Mouse (Mus musculus): ENCODE results near the gene Rims3.
A peak's percentile ranks its signal among the peaks of the same experiment; 100 is the strongest.

Rims3 gene

GRCm38 (mm10) chr4:120893656-120894401, 39.2 kb downstream of the Rims3 start:
- no peak for DNase-seq (ENCODE audit: low spot score)

GRCm38 (mm10) chr4:120894584-120894983, 40.0 kb downstream of the Rims3 start:
- no peak for DNase-seq (ENCODE audit: low spot score)

- no peak for DNase-seq (ENCODE audit: low spot score)
These were observed 40.6 kb downstream of the Rims3 start for GRCm38 (mm10) chr4:120895226-120895625.

- no peak for DNase-seq (ENCODE audit: low spot score)
These were observed 41.4 kb downstream of the Rims3 start for GRCm38 (mm10) chr4:120895810-120896584.

GRCm38 (mm10) chr4:120904533-120904932, 49.9 kb downstream of the Rims3 start:
- no peak for DNase-seq (ENCODE audit: low spot score)

DNA sequence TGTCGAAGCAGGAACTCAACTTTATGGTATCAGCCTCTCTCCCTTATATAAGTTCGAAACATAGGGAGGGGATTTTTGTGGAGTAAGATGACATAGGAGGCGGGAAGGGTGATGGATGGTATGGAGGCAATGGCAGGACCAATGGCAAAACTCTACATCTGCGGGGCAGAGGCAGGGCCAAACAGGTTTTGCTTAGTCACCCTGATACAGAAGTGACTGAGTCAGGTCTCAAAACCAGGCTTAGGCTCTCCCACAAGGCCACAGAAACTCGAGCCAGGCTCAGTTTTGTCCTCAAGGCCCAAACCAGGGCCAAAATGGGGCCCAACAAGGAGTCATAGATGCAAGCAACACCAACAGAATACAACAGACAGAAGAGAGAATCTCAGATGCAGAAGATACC, 51.0 kb downstream of the Rims3 start:
- no peak for DNase-seq (ENCODE audit: low spot score)

DNA sequence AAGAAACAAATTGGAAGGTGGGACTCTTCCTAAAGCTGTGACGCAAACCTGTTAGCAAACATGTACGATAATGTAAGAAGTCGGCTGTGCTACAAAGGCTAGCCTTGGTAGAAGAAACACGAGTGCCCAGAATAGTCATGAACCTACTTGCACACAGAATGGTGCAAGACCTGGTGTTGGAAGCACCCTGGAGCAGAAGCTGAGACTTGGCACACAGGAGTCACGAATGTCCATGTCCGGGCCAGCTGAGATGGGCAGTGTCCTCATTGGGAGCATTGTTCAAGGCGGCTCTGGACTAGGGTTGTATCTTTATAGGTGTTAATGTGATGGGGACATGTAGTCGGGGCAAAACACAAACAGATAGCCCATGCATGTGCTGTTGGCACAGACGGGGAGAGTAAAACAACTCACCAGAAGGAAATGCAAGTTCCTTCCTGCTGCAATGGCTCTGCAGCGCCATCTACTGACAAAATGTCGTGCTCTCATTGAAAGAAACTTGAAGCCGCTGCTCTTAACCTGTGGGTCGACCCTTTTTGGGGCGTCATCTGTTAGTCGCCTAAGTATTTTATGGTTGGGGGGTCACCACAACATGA, 55.0 kb downstream of the Rims3 start:
- DNase-seq (ENCODE audit: low spot score), result peak; percentile 72

DNA sequence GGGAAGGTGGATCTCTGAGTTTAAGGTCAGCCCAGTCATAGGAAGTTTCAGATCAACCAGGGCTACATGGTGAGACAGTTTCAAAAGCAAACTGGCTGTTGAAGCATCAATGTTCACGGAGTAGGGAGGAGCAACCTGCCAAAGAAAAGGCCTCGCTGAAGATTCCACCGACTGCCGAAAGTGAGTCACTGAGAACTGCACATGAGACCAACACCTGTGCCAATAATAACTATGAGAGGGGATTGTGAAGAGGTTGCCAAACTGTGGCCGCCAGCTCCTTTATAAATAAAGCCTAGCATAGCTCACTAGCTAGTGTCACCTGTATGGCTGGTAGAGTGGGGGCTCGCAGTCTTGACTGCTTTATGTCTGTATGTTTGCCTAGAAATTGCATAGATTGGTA, 56.5 kb downstream of the Rims3 start:
- no peak for DNase-seq (ENCODE audit: low spot score)

DNA sequence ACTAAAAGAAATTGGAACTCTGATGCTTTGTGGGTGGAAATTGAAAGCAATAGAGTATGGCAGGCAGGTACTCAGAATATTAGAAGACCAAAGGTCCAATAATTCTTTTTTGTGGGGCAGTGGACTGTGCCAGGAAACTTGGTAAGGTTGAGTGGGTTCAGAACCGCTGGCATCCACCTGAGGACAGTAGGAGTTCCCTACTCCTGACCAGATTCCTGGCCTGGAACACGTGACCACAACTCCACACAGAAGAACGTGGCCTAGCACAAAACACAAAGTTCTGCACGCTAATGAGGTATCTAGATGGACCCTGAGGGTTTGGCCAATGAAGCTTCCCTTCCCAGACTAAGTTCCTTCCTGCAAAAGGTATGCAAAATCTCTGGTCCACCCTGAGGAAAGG, 58.2 kb downstream of the Rims3 start:
- DNase-seq (ENCODE audit: low spot score), result no peak

DNA sequence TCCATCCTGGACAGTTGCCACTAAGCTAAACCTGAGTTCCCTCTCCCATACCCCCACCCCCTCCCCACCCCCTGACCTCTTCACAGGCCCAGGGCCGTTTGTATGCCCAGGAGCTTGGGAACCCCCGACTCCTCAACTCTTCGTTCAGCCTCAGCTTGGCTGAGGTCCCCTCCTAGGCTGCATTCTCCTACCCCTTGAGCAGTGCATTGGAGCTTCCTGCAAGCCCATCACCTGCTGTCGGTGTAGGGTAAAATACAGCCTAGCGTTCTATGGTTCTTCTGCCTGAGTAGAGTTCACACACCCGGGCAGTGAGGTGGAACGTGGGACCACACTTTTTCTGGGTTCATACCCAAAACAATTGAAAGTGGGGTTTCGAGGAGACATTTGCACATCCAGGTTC, 58.8 kb downstream of the Rims3 start:
- no peak for DNase-seq (ENCODE audit: low spot score)

DNA sequence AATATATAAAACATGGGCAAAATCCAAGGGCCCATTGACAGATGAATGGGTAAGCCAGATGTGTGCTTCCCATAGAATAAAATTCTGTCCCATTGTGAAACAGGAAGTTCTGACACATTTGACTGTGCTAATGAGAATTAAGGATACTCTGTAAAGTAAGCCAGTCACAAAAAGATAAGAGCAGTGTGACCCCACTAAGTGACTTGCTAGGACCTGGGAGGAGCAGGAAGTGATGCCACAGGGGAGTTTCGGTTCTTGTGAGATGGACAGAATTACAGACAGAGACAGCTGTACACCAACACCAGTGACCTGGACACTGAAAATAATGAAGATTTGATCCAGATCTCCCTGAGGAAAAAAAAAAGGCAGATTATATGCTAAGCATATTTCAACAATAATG, 59.2 kb downstream of the Rims3 start:
- DNase-seq (ENCODE audit: low spot score), result no peak

DNA sequence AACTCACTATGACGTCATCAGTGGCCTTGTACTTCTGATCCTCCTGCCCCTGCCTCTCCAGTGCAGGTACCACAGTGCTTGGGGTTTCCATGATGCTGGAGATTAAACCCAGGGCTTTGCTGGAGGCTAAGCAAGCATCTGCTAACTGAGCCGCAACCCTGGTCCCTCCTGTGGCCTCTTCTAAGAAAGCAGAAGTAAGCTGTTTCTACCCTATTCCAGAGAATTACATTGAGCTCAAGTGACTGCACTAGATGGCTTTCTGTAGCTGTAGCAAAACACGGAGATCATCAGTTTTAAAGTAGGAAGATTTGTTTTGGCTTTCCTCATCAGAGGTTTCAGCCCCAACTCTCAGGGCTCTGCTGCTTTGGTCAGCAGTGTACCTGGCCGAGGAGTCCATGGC, 59.9 kb downstream of the Rims3 start:
- no peak for DNase-seq (ENCODE audit: low spot score)

DNA sequence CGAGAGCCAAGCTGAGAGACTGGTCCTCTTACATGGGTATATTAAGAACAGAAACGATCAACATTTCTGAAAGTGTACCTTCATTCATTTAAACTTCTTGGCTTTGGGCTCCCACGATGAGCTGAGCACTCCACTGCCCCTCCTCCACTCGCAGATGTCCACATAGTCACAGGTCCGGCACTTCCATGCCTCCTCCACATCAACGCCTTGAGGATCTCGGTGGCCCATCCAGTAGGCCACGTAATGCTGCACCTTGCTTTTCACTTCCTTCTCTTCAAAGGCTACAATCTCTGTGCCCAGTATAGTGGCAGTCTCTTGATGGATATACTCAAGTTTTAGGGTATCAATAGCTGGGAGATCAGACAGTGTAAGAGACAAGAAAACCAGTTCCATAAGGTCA, 66.8 kb downstream of the Rims3 start:
- no peak for DNase-seq (ENCODE audit: low spot score)

- DNase-seq (ENCODE audit: low spot score), result peak; percentile 96
These were observed 70.1 kb downstream of the Rims3 start, which contains the start of gene Exo5 for GRCm38 (mm10) chr4:120924554-120925299. Gene Exo5, minus strand, starts transcription at chr4:120925017.

DNA sequence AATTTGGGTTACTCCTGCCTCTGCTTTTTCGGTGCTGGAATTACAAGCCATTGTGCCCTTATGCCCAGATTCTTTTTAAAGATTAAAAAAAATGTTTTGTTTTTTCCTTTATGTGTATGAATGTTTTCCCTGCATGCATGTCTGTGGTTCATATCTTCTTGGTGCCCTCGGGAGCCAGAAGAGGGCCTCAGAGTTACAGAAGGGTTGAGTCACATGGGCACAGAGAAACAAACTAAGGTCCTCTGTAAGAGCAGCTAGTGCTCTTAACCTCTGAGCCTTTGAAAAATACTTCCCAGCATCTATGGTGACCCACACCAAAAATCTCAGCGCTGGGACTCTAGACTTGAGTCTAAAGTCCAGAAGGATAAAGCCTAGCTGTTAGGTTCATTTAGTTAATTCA, 70.8 kb downstream of the Rims3 start:
- no peak for DNase-seq (ENCODE audit: low spot score)

DNA sequence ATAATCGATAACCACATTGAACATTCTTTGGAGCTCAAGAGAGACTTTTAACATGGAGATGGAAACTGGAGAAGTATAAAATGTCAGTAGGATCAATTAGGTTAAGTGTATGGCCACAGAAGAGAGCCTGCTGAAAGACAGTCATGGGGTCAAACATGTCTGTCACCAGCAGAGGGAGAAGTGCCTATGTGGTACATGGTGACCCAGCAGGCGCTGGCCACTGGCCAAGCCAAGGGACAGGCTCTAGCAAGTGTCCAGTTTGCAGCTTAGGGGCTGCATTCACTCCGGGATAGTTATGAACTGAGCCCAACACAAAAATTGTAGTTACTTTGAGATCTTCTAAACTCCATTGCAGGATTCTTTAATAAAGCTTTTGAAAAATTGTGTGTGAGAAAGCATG, 74.1 kb downstream of the Rims3 start:
- peak; percentile 66 for DNase-seq (ENCODE audit: low spot score)

- DNase-seq (ENCODE audit: low spot score), result peak; percentile 33
These were observed 76.1 kb downstream of the Rims3 start for GRCm38 (mm10) chr4:120930736-120931135.

DNA sequence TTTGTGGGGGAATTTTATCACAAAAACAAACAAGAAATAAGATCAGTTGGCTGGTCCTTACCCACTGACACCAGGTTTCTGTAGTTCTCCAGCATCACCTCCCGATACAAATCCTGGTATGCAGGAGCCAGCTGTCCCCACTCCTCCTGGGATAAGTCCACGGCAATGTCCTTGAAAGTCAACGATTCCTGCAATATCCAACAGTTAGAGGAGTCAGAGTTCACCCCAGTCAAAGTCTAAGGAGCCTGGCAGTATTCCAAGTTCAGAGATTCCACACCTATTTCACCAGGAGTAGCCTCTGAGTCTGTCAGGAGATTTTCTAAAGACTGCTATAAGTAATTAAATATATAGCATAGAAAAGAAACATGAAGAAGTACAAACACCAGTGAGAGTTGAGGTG, 80.4 kb downstream of the Rims3 start:
- DNase-seq (ENCODE audit: low spot score), result no peak

Measured in testis, postnatal 10 days (tissue).